Mouse (Mus musculus) lung, postnatal 25 days (tissue): ENCODE measurements around the gene Maff.

Source experiments
- DNase-seq: peaks from one replicate; pipeline ENCODE4 v3.0.0; 2022; ENCODE audit warnings: low spot score

Gene Maff

DNA sequence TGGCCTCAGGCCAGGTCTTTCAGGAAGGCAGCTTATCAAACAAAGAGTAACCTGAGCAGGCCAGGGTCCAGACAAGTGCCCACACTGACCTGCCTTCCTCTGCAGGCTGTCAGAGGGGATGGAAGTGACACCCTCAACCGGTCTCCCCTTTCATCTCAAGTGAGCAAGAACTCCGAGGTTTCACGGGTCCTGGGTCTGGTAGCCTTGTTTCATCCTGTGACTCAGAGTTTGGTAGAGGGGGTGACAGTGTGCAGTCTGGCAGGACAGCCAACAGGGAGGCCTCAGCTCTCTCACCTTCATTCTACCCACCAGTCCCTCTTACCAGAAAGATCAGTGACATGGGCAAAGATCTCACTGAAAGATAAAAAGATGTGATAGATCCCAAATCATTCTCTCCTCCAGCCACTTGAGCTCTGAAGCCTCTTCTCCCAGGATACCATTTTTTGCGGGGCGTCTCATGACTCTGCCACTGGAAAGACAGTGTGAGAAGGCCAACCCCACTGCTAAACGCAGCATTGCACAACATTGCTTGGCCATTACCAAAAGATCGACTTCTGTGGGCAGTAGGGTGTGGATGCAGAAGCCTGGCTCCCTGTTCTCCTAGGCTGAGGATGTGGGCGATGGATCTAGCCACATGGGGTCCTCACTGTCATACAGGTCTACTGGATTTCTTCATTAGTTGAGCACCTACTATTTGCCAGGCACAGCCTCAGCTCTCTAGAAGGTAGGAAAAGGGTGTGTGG, at the start of gene Maff:
Gene Maff (plus strand): TSS at position 571 of the 743 bp plus-strand sequence.
- no peak for DNase-seq

DNA sequence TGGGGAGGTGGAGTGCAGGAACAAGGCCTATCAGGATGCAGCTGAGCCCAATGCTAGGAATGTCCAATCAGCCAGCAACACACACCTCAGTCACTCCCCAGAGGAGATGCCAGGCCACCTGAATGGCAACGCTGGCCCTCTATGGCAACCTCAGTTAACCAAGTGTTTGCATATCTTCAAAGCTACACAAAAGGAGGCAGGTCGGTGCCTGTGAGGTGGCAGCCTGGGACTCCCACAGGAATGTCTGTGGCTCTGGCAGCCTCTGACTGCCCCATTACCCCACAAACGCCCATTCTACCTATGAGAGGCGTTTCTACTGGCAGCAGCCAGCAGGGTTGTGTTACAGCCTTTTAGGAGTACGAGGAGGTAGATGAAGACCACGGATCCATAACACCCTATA, 47.9 kb upstream of the Maff start:
- peak; percentile 51 for DNase-seq

DNA sequence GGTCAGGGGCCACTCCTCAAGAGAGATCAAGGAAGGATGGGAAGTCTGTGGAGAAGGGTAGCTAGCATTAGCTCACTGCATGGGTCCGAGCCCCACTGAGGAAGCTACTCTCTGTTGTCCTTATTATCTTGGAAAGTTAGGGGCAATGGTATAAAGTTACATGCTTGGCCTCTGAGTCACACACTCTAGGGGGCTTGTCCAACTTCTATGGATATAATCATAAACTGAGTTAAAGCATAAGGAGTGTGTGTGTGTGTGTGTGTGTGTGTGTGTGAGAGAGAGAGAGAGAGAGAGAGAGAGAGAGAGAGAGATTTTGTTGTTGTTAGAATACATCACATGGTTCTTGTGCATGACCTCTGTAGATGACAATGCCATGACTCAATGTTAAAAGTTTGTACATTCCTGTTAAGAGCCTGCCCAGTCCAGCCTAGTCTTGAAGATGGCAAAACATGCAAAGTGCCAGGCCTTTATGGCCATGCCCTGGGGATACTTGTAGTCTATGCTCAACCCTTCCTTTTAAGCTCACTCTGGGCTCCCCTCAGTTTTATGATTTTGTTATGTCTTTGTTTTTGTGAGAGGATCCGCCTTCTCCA, 46.8 kb upstream of the Maff start:
- DNase-seq = no peak

- DNase-seq = no peak
These were observed 42.7 kb upstream of the Maff start for GRCm38 (mm10) chr15:79303725-79304124.

GRCm38 (mm10) chr15:79304832-79305231, 41.6 kb upstream of the Maff start:
- no peak for DNase-seq

- no peak for DNase-seq
These were observed 40.3 kb upstream of the Maff start for GRCm38 (mm10) chr15:79306043-79306637.

GRCm38 (mm10) chr15:79307861-79308260, 38.6 kb upstream of the Maff start:
- no peak for DNase-seq

DNA sequence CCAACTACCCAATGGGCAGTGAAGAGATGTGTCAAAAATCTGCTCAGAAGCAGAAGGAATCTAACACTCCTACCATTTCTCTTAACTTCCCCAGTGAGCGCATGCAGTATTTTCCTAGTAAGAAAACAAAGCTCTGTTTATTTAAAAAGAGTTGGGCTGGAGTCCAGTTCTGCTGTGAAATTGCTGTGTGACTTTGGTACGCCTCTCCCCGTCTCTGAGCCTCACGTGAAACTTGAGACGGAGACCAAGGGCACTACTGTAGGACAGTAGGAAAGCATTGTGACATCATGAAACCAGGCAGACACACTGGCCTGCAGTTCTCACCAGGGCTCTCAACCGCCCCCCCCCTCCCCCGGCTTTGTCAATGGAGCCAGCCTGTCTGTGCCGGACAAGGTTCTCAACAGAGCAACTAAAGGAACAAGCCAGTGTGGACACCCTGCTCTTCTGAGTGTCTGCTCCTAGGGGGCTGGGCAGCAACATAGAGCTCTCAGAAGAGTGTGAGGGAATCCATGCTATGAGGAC, 32.5 kb upstream of the Maff start:
- no peak for DNase-seq

DNA sequence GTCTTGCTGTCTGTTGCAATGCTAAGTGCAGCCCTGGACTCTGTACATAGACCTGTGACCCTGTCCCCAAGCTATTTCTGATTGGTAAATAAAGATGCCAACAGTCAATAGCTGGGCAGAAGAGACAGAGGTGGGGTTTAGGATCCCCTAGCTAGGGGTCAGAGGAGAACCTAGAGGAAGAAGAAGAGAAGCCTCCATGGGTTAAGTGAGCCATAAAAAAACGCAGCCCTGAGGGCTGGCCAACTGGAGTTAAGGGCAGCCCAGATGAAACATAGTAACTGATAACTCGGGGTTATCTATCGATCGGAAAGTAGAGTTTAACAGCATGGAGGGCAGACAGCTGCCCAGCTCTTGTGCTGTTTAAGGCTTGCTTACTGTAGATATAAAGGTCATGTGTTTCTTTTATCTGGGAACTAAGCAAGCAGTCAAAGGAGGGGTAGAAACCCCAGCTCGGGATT, 24.7 kb upstream of the Maff start:
- no peak for DNase-seq

GRCm38 (mm10) chr15:79322281-79322990, 24.0 kb upstream of the Maff start:
- no peak for DNase-seq

GRCm38 (mm10) chr15:79322991-79323790, 23.2 kb upstream of the Maff start:
- peak; percentile 93 for DNase-seq

DNA sequence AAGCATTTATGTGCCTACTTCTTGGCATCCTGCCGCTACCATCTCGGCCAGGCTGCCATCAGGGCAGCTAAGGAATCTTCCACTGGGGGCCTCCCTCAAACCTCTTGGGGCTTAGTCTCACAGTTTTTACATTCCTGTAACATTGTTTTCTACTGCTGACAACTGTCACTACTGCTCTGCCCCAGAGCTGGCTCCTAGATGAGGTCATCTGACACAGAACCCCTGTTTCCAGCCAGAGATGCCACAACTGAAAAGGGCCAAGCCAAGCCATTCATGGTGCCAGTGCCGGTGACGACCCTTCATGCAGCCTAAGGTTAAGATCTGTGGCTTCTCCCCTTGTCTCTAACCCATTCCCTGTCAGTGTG, 22.6 kb upstream of the Maff start:
- no peak for DNase-seq

DNA sequence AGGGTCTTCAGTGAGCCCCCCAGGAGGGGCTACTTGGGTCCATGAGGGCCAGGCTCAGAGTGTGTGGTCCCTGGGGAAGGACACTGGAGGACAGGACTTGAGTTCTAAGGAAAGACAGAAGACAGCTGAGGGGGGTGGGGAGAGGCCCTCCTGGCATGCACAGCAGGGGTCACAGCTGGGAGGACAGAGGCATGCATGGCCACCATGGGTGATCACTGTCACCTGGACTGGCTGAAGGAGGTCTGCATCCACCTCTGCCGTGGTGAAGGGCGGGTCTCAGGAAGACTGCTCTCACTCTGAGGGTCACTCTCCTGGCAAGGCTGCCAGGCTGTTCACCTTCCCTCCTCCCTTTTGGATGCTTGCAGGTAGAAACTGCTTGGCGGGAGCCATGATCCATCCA, 22.0 kb upstream of the Maff start:
- no peak for DNase-seq

DNA sequence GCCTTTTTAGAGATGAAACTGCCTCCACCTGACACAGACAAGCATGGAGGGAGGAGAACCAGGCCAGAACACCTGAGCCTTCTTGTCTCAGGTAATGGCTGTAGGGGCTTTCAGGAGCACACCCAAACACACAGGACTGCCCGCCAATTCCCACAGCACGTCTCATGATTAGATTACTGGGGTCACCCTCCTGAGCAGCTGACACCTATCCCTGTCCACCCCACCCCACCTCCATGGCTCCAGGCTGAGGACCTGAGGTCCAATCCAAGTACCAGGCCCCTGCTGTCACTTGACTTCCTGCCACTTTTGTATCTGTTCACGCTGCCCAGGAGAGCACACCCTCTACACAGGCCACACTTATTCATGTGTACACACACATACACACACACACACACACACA, 20.7 kb upstream of the Maff start:
- DNase-seq = no peak

GRCm38 (mm10) chr15:79326264-79326663, 20.2 kb upstream of the Maff start:
- peak; percentile 90 for DNase-seq

DNA sequence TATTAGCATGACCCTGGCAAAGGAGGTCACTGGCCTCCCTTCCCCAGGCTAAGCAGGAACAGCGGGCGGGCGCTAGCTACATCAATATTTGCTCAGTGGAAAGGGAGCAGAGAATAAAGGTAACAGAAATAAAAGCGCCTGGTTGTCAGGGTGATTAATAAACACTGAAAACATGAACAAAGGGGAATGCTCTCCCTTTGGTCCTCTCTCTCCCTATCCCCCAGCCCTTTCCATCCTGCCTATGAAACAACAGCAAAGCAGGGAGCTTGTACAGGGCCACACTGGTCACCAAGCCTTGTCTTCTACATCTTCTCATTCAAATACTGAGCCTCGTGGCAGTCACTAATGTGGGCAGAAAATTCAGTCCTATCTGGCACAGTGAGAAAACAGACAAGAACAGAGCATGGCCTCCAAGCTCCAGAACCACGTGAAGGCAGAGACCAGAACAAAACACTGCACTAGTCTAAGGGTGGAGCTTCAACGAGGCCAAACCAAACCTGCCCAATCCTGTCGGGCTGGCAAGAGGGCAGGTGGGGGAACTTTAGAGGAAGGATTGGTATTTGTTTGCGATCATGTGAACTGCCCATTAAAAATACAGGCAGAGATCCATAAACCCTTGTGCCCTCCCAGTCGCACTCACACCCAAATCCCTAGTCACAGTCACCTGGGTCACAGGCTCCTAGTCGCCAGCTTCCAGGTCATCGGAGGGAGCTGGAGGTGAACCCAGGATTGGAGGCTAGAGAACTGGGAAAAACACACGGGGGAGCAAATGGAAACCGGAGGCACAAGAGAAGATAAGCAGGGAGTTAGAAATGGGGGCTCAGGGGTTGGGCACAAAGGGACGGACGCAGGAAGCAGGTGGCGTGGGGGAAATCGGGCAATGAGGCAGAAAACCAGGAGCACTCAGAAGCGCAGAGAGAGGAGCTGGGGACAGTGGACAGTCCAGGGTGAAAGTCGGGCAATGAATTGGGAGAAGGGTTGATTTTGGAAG, 19.2 kb upstream of the Maff start:
- peak; percentile 79 for DNase-seq

GRCm38 (mm10) chr15:79328058-79328938, 18.1 kb upstream of the Maff start, which contains the start of gene Pla2g6:
TSS of gene Pla2g6 (minus strand) at chr15:79328390.
- peak; percentile 99 for DNase-seq

DNA sequence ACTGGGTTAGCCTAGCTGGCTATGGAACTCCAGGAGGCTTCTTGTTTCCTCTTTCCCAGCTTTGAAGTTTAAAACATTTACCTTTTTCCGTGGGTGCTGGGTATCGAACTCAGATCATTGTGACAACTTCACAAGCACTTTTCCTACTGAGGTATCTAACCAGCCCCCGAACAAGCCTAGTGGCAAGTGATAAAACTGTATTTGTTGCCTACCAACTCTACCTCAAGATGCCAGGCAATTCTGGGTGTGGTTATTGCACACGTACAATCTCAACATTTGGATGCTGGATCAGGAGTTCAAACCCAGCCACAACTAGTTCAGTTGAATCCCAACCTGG, 17.5 kb upstream of the Maff start:
- DNase-seq = no peak

DNA sequence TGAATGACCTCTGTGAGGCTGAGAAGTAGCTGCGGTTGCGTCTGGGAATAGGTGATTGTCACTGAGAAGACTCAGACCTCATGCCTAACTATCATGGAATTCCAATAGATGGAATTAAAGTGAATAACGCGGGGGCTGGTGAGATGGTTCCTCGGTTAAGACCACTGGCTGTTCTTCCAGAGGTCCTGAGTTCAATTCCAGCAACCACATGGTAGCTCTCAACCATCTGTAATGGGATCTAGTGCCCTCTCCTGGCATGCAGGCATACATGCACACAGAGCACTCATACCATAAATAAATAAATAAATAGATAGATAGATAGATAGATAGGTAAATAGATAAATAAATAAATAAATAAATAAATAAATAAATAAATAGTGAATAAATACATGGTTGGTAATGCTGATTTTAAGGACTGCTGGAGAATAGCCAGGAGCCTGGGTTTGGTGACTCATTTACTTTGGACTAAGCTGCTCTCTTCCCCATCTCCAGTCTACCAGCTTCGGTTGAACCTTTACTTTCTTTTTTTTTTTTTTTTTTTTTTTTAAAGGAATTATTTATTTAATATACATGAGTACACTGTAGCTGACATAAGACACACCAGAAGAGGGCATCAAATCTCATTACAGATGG, 17.0 kb upstream of the Maff start:
- no peak for DNase-seq
